Mouse (Mus musculus) right cerebral cortex, postnatal 10 days (tissue): ENCODE measurements at regions not wholly inside any gene's neighbourhood (a gene's known extent, or its start where the extent isn't known, plus 50 kb on each side); places are given as distances from the start of the nearest gene placed in this dataset.

Experiments
- DNase-seq, 2 experiments: peaks; one replicate each; pipeline ENCODE4 v3.0.0; 2021; ENCODE audit warnings: low spot score in 2 of 2

- DNase-seq = no peak
Observed at GRCm38 (mm10) chr12:91995545-91995944, 146.6 kb upstream of the Sel1l start.

DNA sequence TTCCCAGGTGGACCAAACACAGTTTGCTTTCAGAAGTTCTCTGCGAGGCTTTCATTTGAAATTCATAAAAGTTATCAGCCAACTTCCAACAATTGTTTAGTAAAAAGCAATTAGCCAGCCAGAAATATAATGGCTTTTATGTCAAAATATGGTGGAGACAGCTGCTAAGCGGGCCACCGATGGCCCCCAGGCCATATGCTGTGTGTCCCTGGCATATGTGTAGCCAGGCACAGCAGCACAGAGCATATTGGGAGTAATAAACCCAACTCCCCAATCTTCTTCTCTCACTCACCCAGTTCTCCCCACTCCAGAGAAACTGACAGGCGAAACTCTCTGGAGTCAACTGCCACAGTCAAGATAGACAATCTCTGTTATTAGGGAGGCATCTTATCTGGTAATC, 137.5 kb upstream of the Sel1l start:
- no peak for DNase-seq

DNA sequence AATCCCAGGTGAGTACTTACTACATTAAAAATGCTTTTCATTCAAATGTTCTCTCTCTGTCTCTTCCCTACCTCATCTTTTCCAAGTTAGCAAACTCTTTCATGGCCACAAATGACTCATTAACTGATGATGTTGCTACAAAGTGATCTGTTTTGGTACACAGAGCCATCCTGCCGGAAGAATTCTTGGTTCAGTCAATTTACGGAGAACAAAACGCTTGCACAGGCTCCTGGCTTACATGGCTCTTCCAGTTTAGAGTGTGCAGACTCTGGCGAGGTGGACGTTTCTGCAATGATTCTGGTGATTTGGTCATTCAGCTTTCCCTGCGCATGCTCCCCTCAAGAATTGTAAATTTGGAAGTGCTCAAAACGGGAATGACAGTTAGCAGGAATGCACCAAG, 131.4 kb upstream of the Sel1l start:
- DNase-seq = no peak

DNA sequence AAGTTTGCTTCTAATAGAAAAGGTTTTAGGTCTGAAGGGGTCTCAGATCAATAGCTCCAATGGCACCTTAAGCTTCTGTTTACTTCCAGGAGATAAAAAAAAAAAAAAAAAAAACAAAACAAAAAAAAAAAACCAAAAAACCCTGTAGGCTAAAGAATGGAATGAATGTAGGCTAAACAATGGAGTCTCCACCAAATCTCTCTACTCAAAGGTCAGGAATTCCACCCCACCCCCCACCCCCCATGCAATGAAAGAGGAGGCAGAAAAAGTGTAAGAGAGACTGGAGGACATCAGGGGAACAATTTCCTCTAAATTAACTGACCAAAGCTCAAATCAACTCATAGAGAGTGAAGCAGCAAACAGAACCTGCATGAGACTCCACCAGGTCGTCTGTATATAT, 122.1 kb upstream of the Sel1l start:
- no peak for DNase-seq

- no peak for DNase-seq
Observed at GRCm38 (mm10) chr12:91965937-91966336, 117.0 kb upstream of the Sel1l start.

DNA sequence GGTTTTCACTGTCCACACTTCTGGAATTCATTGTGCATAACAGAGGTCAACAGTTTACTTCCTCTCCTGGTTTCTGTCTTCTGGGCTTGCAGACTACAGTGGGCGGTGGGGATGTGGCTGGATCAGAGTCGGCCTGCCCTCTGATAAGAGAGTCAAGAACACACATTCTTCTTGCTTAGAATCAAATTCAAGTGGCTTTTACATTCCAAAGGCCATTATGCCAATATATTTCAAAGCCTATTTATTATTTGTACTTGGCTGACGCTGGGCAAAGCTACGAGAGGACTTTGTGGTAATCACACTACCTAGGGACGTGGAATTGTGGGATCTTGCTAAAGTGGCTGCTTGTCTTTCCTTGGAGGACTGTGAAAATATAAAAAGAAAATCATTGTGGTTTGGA, 114.3 kb upstream of the Sel1l start:
- no peak for DNase-seq

DNA sequence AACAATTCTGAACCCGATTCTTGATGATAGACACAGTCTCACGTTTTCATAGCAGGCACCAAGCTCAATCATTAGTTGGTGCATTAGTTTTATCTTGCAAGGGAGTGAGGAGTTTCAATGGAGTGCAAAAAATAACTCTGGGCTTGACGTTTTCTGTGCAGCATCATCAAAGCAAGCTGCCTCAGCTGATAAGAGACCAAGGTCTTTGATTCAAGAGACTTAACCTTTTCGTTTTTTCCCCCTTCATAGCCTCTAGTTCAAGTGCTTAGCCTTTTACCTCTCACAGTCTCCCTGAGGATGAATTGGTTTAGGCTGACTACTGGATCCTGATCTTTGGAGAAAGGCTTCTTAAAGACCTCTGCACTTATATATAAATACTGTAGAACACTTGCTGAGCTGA, 109.1 kb upstream of the Sel1l start:
- DNase-seq = no peak

GRCm38 (mm10) chr12:91956411-91956810, 107.5 kb upstream of the Sel1l start:
- DNase-seq = no peak

DNA sequence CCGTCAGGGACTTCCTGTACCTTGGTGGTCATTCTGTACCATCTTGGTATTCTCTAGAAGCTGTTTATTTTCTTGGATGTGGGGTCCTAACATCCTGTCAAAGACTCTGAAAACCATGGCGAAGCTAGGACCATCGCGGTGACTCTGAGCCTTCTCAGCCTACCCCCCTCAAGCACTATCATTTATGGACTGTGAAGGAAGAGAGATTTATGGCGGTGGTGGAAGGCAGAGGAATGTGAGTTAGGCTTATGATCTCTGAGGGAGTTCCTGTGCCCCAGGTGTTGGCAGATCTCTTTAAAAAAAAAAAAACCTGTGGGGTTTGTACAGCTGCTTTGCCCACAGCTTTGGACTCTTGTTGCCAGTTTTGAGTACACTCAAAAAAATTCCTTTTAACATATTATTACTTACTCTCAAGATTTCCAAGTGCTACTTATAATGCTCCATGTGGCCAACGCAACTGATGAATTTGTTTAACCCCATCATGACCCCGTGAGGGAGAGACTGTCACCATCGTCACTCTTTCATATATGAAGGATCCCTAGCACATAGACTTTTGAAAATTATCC, 99.7 kb upstream of the Sel1l start:
- DNase-seq = no peak

DNA sequence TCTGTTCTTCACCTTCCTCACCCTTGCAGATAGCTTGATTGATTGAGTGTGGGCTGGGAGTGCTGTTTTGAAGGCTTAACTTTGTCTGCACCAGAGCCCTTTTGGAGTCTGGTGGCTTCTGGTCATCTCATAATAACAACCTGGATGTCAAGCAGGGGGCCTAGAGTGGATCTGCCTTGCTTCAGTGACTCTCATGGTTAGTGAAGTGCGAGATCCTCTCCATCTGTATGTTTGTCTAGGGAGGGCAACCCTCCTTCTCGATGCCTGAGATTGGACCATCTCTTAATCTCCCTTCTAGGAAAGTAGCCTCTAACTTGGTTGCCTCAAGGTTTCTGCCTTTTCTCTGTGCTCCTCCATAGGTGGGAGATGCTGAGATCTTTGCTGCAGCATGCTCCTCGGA, 99.0 kb upstream of the Sel1l start:
- no peak for DNase-seq

GRCm38 (mm10) chr12:91946541-91946940, 97.6 kb upstream of the Sel1l start:
- DNase-seq = no peak

- no peak for DNase-seq
Observed at GRCm38 (mm10) chr12:91932490-91933361, 83.8 kb upstream of the Sel1l start.

DNA sequence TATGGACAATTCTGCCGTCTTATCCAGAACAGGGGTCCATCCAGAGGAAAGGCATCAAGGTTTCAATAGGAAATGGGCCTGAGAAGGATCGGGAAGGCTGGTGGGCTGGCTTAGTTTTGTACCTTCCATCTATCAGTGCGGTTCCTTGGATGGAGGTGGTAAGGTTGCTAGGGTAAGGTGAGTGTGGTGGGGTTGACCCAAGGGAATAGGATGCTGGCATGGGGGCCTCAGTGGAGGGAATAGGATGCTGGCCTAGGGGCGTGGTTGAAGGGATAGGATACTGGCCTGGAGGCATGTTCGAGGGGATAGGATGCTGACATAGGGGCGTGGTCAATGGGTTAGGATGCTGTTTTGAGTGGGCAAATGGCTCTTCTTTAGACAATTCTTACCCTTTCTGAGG, 82.6 kb upstream of the Sel1l start:
- no peak for DNase-seq

DNA sequence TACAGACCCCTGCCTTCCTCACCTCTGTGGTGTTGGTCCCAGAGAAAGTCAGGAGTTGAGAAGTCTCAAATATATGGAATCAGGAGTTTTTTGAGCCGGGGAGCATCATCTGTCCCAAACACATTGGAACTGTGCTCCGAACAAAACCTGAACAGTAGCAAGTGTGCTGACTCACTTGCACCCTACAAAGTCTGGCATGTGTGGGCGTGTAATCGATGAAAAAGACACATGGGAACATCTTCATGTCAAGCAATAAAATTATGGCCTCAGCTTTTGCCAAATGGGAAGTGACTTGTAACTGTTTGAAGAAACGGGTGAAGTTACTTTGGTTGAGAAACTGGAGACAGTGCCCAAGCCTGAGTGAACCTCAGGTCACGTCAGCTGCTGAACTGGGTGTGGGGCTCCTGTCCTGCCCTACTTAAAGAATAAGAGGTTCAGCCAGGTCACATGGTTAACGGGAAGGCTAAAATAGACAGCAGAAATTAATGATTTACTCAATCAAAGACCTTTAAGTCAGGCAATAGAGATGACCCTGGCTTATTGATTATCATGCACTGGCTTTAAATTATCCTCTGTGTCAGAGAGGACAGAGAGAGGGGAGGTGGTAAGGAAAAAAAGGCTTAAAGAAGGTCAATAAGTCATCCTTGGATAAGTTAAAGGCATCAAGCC, 80.6 kb upstream of the Sel1l start:
- no peak for DNase-seq

DNA sequence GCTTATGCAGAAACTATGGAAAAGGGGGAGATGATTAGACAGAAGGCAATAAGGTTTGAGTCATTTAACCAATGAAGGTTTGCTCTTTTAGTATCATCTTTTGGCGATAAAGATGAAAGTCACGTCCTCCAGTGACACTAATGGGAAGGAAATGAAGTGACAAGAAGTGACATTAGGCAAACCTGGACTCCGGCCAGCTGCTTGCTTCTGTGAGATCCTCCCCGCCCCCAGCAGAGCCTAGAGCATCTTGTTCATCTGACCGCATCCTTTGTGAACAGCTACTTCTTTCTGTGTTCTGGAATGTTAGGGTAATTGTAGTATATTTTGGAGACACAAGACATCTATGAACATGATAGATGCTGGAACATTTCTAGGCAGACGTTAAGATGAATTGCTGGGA, 78.6 kb upstream of the Sel1l start:
- peak in 1 of 2 experiments; percentile 28 for DNase-seq

DNA sequence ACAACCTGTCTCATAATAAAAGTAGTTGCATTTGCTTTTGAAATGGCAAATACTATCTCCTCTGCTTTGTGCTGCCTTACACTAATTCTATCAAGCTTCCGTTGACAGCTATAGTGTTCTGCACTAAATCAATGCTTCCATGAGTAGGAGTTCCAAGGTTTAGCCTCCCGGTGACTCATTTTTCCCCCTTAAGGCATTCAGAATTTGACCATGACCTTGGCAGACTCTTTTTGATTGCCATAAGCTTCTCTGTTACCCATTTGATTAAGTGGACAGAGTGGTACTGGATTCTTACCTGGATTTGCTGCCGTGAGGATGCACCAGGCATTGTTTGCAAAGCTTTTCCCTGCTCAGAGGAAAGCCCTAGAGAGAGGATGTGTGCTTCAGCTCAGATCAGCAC, 66.5 kb upstream of the Sel1l start:
- no peak for DNase-seq

DNA sequence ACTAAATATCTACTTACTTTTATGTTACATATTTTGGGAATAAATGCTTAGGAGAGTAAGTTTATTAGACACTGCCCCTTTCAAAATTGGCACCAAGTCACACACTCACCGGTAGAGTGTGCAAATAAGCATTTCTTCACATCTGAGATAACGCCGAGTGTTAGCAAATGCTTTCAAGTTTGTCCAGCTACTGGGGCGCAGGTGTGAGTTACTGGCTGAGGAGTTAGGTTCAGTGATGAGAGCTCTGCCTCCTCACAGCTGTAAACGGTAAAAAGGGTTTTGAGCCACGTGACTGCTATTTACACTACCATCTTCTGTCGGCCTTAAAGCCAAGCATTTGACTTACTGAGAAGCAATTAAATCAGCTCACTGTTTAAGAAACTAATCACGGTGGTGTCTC, 61.6 kb upstream of the Sel1l start:
- no peak for DNase-seq
